Mouse (Mus musculus): ENCODE data around the gene Zfp146. TPM values are rescaled to one million over a fixed set of nuclear protein-coding genes. Genes with fewer than 3 reads are reported as not detected.
"Not testable (repeated sequence)": the region's sequence is repeated elsewhere in the genome, so short reads cannot be mapped to it uniquely, and the experiment has no call there.

The Zfp146 gene
- polyA plus RNA-seq (2015; fragmentation: Nextera tagmentation; extraction: Ambion mirVana) = 4.8 and 6.2 TPM in 2 replicates

DNA sequence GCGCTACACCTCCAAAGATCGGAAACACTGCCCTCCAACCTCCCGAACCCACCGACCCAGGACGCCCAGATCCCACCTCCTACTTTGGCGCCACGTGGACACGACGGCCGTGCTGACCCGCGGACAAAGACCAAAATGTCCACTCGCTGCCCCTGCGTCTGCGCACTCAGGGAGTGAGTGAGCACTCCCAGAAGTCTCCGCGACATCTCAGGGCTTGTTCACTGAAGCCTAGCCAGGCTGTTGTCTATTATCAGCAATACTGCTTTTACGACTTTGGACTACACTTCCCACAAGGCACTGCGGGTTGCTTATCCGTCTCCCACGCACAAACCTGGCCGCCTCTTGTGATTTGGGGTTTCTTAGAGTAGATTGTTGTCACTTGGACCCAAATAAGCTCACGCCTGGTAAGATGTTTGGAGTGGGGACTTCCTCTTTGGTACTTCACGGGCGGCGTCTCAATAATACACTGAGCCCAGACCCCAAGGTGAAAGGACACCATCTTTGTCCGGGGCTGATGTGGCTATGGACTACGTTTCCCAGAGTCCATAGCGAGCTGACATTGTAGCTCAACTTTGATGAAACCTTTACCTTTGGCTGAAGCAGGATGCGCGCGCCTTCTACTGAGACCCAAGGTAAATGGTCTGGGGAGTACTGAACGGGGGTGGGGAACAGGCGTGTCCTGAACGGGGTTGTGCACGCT is at the start of gene Zfp146:
TSS of gene Zfp146 (minus strand) at position 168 of the 700 bp plus-strand sequence.
- WGBS (ENCODE audit: insufficient replicate concordance) = under 1% methylated on average over 36 of the region's 36 CpGs
- peak within 1 kb of the TSS; percentile 77 for H3K4me3 ChIP-seq (replicated peaks)
- H3K27me3 ChIP-seq = no peaks in the 10 kb centered on the region
- no peaks in the 10 kb centered on the region; the same call in 1 of the 2 replicates for H3K9me3 ChIP-seq (replicated peaks)
- H3K36me3 ChIP-seq = peaks cover 30% of the 10 kb centered on the region
- peaks cover 26% of the 10 kb centered on the region for H3K4me1 ChIP-seq (replicated peaks)
- peak within 1 kb of the TSS; percentile 88 for H3K9ac ChIP-seq
- peak within 1 kb of the TSS; percentile 84 for H3K27ac ChIP-seq
- peak; percentile 98 for ATAC-seq (ENCODE audit: low read depth)
- peak within 1 kb of the TSS; percentile 84 for H3K4me2 ChIP-seq
- DNase-seq = peak; percentile 89

GRCm38 (mm10) chr7:30217277-30217676 is 47.7 kb upstream of the Zfp146 start:
- H3K9ac ChIP-seq = no peak overlapping the region
- no peaks in the 10 kb centered on the region; the same call in 1 of the 2 replicates for H3K36me3 ChIP-seq
- no peak overlapping the region for H3K4me3 ChIP-seq (replicated peaks)
- H3K4me2 ChIP-seq = no peak overlapping the region
- H3K27me3 ChIP-seq = no peaks in the 10 kb centered on the region
- H3K27ac ChIP-seq = no peak overlapping the region
- peaks cover 26% of the 10 kb centered on the region for H3K4me1 ChIP-seq (replicated peaks)
- H3K9me3 ChIP-seq (replicated peaks) = no peaks in the 10 kb centered on the region
- 65% methylated on average over 2 of the region's 2 CpGs for WGBS (ENCODE audit: insufficient replicate concordance)
- DNase-seq = no peak
- no peak for ATAC-seq (ENCODE audit: low read depth)

- 2% methylated on average over 15 of the region's 16 CpGs for WGBS (ENCODE audit: insufficient replicate concordance)
- H3K4me1 ChIP-seq (replicated peaks) = peaks cover 21% of the 10 kb centered on the region
- peak overlapping the region; percentile 47 for H3K4me2 ChIP-seq
- H3K27ac ChIP-seq = no peak overlapping the region
- H3K9ac ChIP-seq = no peak overlapping the region
- DNase-seq (peak; percentile 57), ATAC-seq (ENCODE audit: low read depth) (peak; percentile 52)
- H3K4me3 ChIP-seq (replicated peaks) = 0 out of 2 replicates have a peak overlapping the region, but pooled peaks have one; percentile 13
- H3K27me3 ChIP-seq = no peaks in the 10 kb centered on the region
- H3K36me3 ChIP-seq = no peaks in the 10 kb centered on the region
- H3K9me3 ChIP-seq (replicated peaks) = no peaks in the 10 kb centered on the region
These were observed 47.2 kb upstream of the Zfp146 start for GRCm38 (mm10) chr7:30216723-30217151.

DNA sequence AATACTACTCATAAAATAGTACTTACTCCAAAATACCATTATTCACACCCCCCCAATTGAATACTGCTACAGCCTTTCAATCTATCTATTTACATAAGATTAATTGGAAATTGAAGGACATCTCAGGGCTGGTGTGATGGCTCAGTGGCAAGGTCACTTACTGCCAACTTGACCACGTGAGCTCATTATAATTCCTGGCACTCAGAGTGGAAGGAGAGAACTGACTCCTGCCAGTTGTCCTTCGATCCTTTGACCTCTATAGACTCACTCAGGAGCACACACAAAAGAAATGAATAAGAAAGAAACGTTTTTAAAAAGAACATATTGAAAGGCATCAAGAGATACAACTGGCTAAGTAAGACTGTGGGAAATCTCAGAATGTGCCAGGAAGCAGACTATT is 46.3 kb upstream of the Zfp146 start:
- peaks cover 20% of the 10 kb centered on the region for H3K4me1 ChIP-seq (replicated peaks)
- ATAC-seq (ENCODE audit: low read depth) (no peak), DNase-seq (no peak)
- no peak overlapping the region for H3K9ac ChIP-seq
- H3K36me3 ChIP-seq = no peaks in the 10 kb centered on the region
- H3K27me3 ChIP-seq = 0 out of 2 replicates have a peak, but pooled peaks cover 4% of the 10 kb centered on the region
- no peak overlapping the region for H3K4me2 ChIP-seq
- 72% methylated on average over 3 of the region's 3 CpGs for WGBS (ENCODE audit: insufficient replicate concordance)
- H3K9me3 ChIP-seq (replicated peaks) = no peaks in the 10 kb centered on the region
- no peak overlapping the region for H3K4me3 ChIP-seq (replicated peaks)
- H3K27ac ChIP-seq = no peak overlapping the region

DNA sequence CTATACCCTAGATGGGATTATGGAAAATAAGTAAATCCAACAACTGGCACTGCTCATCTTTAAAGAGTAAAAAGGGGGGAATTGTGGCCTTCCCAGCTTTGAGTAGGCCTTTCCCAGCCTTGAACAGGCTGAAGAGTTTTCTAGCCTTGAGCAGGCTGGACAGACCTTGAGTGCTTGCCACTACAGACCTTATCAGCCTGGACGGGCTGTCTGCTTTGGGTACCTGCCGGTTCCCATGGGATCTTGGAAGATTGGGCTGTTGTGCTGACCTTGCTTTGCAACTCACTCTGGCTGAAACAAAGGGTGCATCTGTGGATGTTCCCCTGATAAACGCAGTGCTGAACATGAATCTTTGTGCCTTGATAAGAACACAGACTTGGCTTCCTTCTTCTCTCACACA is 44.3 kb upstream of the Zfp146 start:
- Histone ChIP-seq H3K27me3 (0 out of 2 replicates have a peak, but pooled peaks cover 4% of the 10 kb centered on the region), H3K9ac (no peak overlapping the region), H3K4me2 (no peak overlapping the region), H3K4me3 (replicated peaks) (no peak overlapping the region), H3K27ac (no peak overlapping the region), H3K4me1 (replicated peaks) (peaks cover 5% of the 10 kb centered on the region), H3K9me3 (replicated peaks) (no peaks in the 10 kb centered on the region), H3K36me3 (no peaks in the 10 kb centered on the region)
- DNase-seq (no peak), ATAC-seq (ENCODE audit: low read depth) (no peak)
- 67% methylated on average over 3 of the region's 3 CpGs for WGBS (ENCODE audit: insufficient replicate concordance)

DNA sequence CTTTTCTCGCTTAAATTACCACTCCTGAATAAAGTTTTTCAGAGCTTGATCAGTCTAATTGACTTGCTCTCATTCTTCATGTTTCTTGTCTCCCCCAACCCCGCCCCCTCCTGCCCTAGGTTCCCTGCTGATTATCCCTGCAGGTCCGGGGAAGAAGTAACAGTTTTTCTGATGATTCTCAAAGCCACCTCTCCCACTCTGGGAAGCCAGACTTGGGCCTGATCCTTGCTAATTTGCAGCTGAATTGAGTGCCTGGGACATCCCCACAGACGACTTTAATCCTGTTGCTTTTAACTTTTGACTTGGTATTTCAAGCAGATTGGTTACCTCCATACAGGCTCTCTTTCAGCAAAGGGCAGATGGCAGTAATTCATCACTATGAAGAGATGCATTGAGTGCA is 41.5 kb upstream of the Zfp146 start:
- no peak for ATAC-seq (ENCODE audit: low read depth)
- Histone ChIP-seq H3K4me2 (no peak overlapping the region), H3K9ac (no peak overlapping the region), H3K27me3 (0 out of 2 replicates have a peak, but pooled peaks cover 6% of the 10 kb centered on the region), H3K27ac (no peak overlapping the region), H3K4me1 (replicated peaks) (no peaks in the 10 kb centered on the region), H3K4me3 (replicated peaks) (no peak overlapping the region), H3K9me3 (replicated peaks) (no peaks in the 10 kb centered on the region), H3K36me3 (no peaks in the 10 kb centered on the region)
- 34% methylated on average over 4 of the region's 4 CpGs for WGBS (ENCODE audit: insufficient replicate concordance)
- no peak for DNase-seq

DNA sequence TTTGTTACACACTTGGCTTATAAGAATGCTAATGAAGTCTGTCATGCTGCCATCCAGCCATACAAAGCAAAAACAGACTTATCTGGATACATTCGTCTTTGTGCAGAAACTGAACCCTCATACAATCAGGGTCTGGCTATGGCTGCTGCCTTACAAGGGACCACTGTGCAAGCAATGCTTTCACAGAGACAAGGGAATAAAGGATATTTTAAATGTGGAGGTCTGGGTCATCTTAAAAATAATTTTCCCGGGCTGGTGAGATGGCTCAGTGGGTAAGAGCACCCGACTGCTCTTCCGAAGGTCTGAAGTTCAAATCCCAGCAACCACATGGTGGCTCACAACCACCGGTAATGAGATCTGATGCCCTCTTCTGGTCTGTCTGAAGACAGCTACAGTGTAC is 36.8 kb upstream of the Zfp146 start:
- H3K36me3 ChIP-seq; H3K27ac ChIP-seq; H3K4me2 ChIP-seq; H3K9ac ChIP-seq; H3K4me3 ChIP-seq (replicated peaks); H3K9me3 ChIP-seq (replicated peaks); ATAC-seq (ENCODE audit: low read depth); H3K4me1 ChIP-seq (replicated peaks); H3K27me3 ChIP-seq; DNase-seq: not testable (repeated sequence)
- 42% methylated on average over 5 of the region's 5 CpGs for WGBS (ENCODE audit: insufficient replicate concordance)

DNA sequence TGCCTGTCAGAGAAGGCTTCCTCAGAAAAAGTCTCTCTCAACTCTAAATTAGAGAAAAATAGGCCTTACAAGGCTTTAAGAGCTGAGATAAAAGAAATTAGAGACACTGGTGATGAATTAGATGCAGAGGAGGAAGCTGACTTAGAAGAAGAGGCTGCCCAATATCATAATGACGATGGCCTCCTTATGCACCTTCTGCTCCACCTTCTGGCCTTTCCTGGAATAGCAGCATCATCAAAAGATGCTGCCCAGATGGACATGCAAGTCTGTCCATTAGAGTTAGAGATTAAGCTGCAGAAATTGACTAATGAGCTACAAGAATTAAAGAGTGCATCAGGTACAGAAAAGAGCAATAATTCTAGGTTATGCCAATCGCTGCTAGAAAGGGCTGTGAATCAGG is 35.8 kb upstream of the Zfp146 start:
- Histone ChIP-seq H3K4me3 (replicated peaks) (no peak overlapping the region), H3K9me3 (replicated peaks) (no peaks in the 10 kb centered on the region), H3K9ac (no peak overlapping the region), H3K4me2 (no peak overlapping the region), H3K27ac (no peak overlapping the region), H3K27me3 (0 out of 2 replicates have a peak, but pooled peaks cover 2% of the 10 kb centered on the region), H3K36me3 (no peaks in the 10 kb centered on the region), H3K4me1 (replicated peaks) (peaks cover 7% of the 10 kb centered on the region)
- WGBS (ENCODE audit: insufficient replicate concordance) = 4% methylated on average over 2 of the region's 2 CpGs
- ATAC-seq (ENCODE audit: low read depth) = no peak
- DNase-seq = peak; percentile 45

- DNase-seq = no peak
- no peak overlapping the region for H3K4me3 ChIP-seq (replicated peaks)
- ATAC-seq (ENCODE audit: low read depth) = no peak
- no peaks in the 10 kb centered on the region for H3K9me3 ChIP-seq (replicated peaks)
- H3K27me3 ChIP-seq = 0 out of 2 replicates have a peak, but pooled peaks cover 5% of the 10 kb centered on the region
- 0 out of 2 replicates have a peak overlapping the region, but pooled peaks have one; percentile 26 for H3K9ac ChIP-seq
- no peaks in the 10 kb centered on the region for H3K36me3 ChIP-seq
- no peak overlapping the region for H3K27ac ChIP-seq
- 25% methylated on average over 8 of the region's 8 CpGs for WGBS (ENCODE audit: insufficient replicate concordance)
- peak overlapping the region; percentile 28 for H3K4me2 ChIP-seq
- H3K4me1 ChIP-seq (replicated peaks) = peaks cover 7% of the 10 kb centered on the region
These were observed 34.8 kb upstream of the Zfp146 start for GRCm38 (mm10) chr7:30204380-30204779.

DNA sequence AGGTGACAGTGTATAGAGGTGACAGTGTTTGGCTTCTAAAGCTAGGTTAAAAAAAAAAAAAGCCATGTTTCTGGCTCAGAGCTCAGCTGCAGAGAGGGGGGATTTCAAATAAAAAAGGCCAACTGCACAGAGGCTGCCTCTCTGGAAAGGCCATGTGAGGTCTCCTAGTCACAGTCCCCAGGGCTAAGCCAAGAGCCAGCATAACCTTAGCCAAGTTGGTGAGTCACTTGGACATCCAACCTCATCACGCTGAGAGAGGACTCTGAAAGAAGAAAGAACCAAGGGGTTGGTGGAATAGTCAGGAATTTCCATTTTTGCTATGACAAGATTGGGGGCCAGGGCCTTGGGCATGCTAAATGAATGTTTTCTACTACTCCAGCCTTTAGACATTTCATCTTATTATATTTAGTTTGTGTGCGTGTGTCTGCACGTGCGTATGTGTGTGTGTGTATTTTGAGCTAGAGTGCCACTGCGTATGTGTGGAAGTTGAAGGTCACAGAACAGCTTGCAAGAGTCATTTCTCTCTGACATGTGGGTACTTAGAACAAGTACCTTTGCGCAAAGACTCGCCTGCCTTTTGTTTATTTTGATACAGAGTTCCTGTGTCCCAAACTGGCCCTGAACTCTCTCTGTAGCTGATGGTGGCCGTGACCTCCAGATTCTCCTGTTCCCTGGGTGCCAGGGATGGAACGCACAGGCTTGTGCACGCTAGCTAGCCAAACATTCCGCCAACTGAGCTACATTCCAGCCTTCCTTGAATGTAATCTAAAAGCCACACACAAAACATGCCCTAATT is 33.5 kb upstream of the Zfp146 start:
- Histone ChIP-seq H3K27me3 (0 out of 2 replicates have a peak, but pooled peaks cover 3% of the 10 kb centered on the region), H3K36me3 (no peaks in the 10 kb centered on the region), H3K4me3 (replicated peaks) (no peak overlapping the region), H3K4me1 (replicated peaks) (peaks cover 12% of the 10 kb centered on the region), H3K9me3 (replicated peaks) (no peaks in the 10 kb centered on the region), H3K27ac (no peak overlapping the region), H3K4me2 (no peak overlapping the region), H3K9ac (no peak overlapping the region)
- ATAC-seq (ENCODE audit: low read depth) (no peak), DNase-seq (no peak)
- 74% methylated on average over 11 of the region's 11 CpGs for WGBS (ENCODE audit: insufficient replicate concordance)

DNA sequence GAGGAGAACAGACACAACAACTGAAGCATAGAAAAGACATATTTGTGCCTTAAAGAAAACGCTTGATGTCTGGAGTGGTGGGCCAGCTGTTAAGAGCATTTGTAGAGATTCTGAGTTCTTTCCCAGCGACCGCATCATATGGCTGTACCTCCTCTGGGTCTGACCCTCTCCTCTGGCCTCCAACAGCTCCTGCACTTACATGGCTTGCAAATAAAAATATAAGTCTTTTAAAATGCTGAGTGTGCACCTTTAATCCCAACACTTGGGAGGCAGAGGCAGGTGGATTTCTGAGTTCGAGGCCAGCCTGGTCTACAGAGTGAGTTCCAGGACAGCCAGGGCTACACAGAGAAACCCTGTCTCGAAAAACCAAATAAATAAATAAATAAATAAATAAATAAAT is 31.1 kb upstream of the Zfp146 start:
- 83% methylated on average over 5 of the region's 5 CpGs for WGBS (ENCODE audit: insufficient replicate concordance)
- H3K4me2 ChIP-seq; H3K27ac ChIP-seq; H3K4me3 ChIP-seq (replicated peaks); H3K9ac ChIP-seq; H3K9me3 ChIP-seq (replicated peaks); DNase-seq; H3K27me3 ChIP-seq; H3K36me3 ChIP-seq; ATAC-seq (ENCODE audit: low read depth): not testable (repeated sequence)
- peaks cover 27% of the 10 kb centered on the region for H3K4me1 ChIP-seq (replicated peaks)
